Mouse (Mus musculus) ES-Bruce4 (cell line): ENCODE measurements around the gene Mok. TPM values are rescaled to one million over a fixed set of nuclear protein-coding genes. Genes with fewer than 3 reads are reported as not detected.

ENCODE experiments used
- H3K27ac ChIP-seq: 2 replicates; pipeline ENCODE4 v1.5.1; 2012; ENCODE audit warnings: low read length, inconsistent platforms; ENCODE audit not compliant: insufficient read depth
- H3K27me3 ChIP-seq: 2 replicates; pipeline ENCODE4 v1.6.1; 2012; ENCODE audit warnings: mild to moderate bottlenecking, low read length, inconsistent platforms; ENCODE audit not compliant: control insufficient read depth, poor library complexity, insufficient read depth, severe bottlenecking
- H3K36me3 ChIP-seq: 2 replicates; pipeline ENCODE4 v1.6.1; 2012; ENCODE audit warnings: inconsistent platforms, mild to moderate bottlenecking, low read length, moderate library complexity; ENCODE audit not compliant: control insufficient read depth, poor library complexity, insufficient read depth, severe bottlenecking
- H3K4me1 ChIP-seq: one replicate; pipeline ENCODE4 v1.8.1; 2011; ENCODE audit warnings: low read length; ENCODE audit not compliant: control insufficient read depth, insufficient read depth
- H3K4me3 ChIP-seq: 2 replicates; pipeline ENCODE4 v1.5.1; 2011; ENCODE audit warnings: low read depth, mild to moderate bottlenecking, low read length
- H3K9ac ChIP-seq: 2 replicates; pipeline ENCODE4 v1.6.1; 2012; ENCODE audit warnings: low read depth, mild to moderate bottlenecking, inconsistent platforms; ENCODE audit not compliant: poor library complexity, severe bottlenecking
- H3K9me3 ChIP-seq: replicated peaks from 2 replicates; pipeline ENCODE4 v1.6.1; 2012; ENCODE audit warnings: mild to moderate bottlenecking, low read length, inconsistent platforms; ENCODE audit not compliant: control insufficient read depth, poor library complexity, insufficient read depth, severe bottlenecking
- CTCF ChIP-seq: IDR thresholded peaks from one replicate; pipeline ENCODE4 v1.8.1; 2011; ENCODE audit warnings: low read depth, low read length
- EP300 ChIP-seq: IDR thresholded peaks from 2 replicates; pipeline ENCODE4 v1.6.1; 2011; ENCODE audit warnings: low read depth, low read length; ENCODE audit not compliant: insufficient read depth
- POLR2A ChIP-seq: IDR thresholded peaks from one replicate; pipeline ENCODE4 v1.8.1; 2011; ENCODE audit warnings: low read length; ENCODE audit not compliant: insufficient read depth
- polyA plus RNA-seq: library from polyadenylated mRNA; stranded (reverse); fragments of >200 nt; gene quantifications from 2 replicates; pipeline ENCODE4 v1.2.4, GENCODE M21; 2011; ENCODE audit warnings: low read depth; ENCODE audit not compliant: missing spikeins, insufficient read depth, insufficient read length

The Mok gene
- polyA plus RNA-seq, 1 experiment = 33.4 TPM

- Histone ChIP-seq H3K4me1 (no peaks in the 10 kb centered on the region), H3K36me3 (peaks cover 12% of the 10 kb centered on the region), H3K9me3 (no peaks in the 10 kb centered on the region), H3K27me3 (no peaks in the 10 kb centered on the region), H3K9ac (no peak overlapping the region), H3K4me3 (no peak overlapping the region), H3K27ac (no peak overlapping the region)
- TF ChIP-seq EP300 (no peak), POLR2A (no peak), CTCF (no peak)
These were observed 64.9 kb downstream of the Mok start for GRCm38 (mm10) chr12:110775628-110776426.

GRCm38 (mm10) chr12:110771961-110772360 is 68.8 kb downstream of the Mok start:
- H3K9me3 ChIP-seq = no peaks in the 10 kb centered on the region
- H3K9ac ChIP-seq = no peak overlapping the region
- no peak overlapping the region for H3K4me3 ChIP-seq
- H3K36me3 ChIP-seq = no peaks in the 10 kb centered on the region
- H3K27ac ChIP-seq = no peak overlapping the region
- H3K27me3 ChIP-seq = no peaks in the 10 kb centered on the region
- no peaks in the 10 kb centered on the region for H3K4me1 ChIP-seq
- TF ChIP-seq POLR2A (no peak), CTCF (no peak), EP300 (no peak)

DNA sequence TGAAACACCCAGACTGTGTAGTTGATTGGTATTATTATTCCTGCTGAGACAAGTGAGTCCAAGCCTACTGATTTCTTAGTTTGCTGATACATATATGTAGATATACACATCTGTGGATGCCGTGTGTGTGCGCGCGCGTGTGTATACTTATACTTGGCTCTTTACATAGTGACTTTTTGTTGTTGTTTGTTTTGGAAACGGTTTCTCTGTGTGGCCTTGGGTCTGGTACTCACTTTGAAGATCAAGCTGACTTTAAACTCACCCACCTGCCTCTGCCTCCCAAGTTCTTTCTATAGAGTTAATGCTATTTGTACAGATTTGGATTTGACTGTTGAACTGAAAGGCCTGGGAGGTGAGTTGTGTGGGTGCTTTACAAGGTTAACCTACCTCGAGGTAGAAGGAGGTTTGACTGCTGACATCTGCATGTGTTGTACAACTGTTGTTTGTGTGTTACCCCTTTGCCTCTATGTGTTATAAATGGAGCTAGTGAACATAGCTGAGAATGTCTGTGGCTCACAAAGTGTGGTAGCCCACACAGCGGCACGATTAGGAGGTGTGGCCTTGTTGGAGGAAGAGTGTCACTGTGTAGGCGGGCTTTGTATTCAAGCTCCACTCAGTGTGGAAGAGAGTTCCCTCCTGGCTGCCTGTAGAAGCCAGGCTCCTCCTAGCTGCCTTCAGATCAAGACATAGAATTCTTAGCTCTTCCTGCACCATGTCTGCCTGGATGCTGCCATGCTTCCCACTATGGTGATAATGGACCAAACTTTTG is 70.1 kb downstream of the Mok start:
- Histone ChIP-seq H3K9ac (no peak overlapping the region), H3K9me3 (no peaks in the 10 kb centered on the region), H3K27ac (no peak overlapping the region), H3K36me3 (no peaks in the 10 kb centered on the region), H3K27me3 (no peaks in the 10 kb centered on the region), H3K4me3 (no peak overlapping the region), H3K4me1 (no peaks in the 10 kb centered on the region)
- TF ChIP-seq POLR2A (no peak), CTCF (no peak), EP300 (no peak)

DNA sequence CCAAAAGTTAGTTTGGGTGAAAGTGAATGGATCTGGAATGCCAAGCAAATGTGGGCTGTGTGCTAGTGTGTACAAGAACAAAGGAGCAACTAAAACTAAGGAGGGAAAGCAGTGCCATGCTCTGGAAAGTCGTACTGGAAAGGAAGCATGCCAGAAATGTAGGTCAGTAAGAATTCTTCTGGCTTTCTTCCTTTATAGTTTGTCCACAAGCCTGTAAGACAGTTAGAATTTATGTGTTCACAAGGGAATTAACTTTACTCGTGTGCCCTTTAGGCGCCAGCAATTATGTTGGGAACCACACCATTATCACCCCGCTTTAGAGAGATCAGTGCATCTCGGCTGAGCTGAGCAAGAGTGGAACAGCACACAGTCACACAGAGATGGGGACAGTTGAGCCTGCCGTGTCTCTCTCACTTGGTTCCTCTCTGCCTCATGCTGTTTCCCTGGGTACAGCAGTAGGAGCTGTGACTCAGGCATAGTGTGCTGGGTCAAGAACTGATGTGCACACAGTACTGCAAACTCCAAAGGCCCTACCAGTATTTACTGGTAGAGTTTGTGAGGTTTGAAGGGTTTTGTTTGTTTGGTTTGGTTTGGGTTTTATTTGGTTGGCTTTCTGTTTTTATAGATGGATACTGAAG is 71.0 kb downstream of the Mok start:
- H3K4me3 ChIP-seq = no peak overlapping the region
- no peaks in the 10 kb centered on the region for H3K9me3 ChIP-seq
- H3K36me3 ChIP-seq = no peaks in the 10 kb centered on the region
- no peaks in the 10 kb centered on the region for H3K4me1 ChIP-seq
- no peak overlapping the region for H3K27ac ChIP-seq
- no peaks in the 10 kb centered on the region for H3K27me3 ChIP-seq
- H3K9ac ChIP-seq = no peak overlapping the region
- TF ChIP-seq POLR2A = no peak

GRCm38 (mm10) chr12:110768562-110768961 is 72.2 kb downstream of the Mok start:
- no peak for TF ChIP-seq CTCF
- TF ChIP-seq POLR2A = no peak
- TF ChIP-seq EP300 = no peak
- no peaks in the 10 kb centered on the region for H3K9me3 ChIP-seq
- H3K9ac ChIP-seq = no peak overlapping the region

GRCm38 (mm10) chr12:110764531-110764930 is 76.2 kb downstream of the Mok start:
- Histone ChIP-seq H3K9me3 (no peaks in the 10 kb centered on the region), H3K9ac (no peak overlapping the region), H3K4me3 (no peak overlapping the region), H3K4me1 (no peaks in the 10 kb centered on the region), H3K27ac (no peak overlapping the region), H3K27me3 (no peaks in the 10 kb centered on the region), H3K36me3 (no peaks in the 10 kb centered on the region)
- no peak for TF ChIP-seq POLR2A
- no peak for TF ChIP-seq CTCF
- no peak for TF ChIP-seq EP300

More at GRCm38 (mm10) chr12:110768562-110768961, 72.2 kb downstream of the Mok start:
- Histone ChIP-seq H3K27ac (no peak overlapping the region), H3K27me3 (no peaks in the 10 kb centered on the region), H3K4me3 (no peak overlapping the region), H3K4me1 (no peaks in the 10 kb centered on the region), H3K36me3 (no peaks in the 10 kb centered on the region)
